Mouse (Mus musculus): ENCODE data around the gene Hoxc4. TPM values are rescaled to one million over a fixed set of nuclear protein-coding genes. Genes with fewer than 3 reads are reported as not detected.

Gene Hoxc4
- polyA plus RNA-seq, 1 experiment from 2014 or later = 0.45 TPM

DNA sequence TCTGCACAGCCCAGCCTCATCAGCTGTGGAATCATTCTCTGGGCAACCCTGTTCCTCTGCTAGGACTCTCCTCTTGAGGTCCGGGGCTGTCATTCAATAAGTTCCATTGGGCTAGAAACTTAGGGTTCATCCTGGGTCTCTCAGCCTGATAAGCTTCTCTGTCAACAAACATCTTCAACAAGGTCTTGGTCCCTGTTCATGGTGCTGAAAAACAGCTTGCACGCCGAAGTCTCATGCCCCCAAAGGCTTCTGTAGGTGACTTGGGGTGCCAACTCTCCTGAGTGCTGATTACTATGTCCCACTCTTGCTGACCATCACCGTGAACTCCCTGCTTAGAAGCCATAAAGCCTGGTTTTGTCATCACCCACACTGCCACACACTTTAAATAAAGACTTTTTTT lies 63.9 kb downstream of the Hoxc4 start:
- peaks cover 81% of the 10 kb centered on the region for H3K27me3 ChIP-seq (ENCODE audit: control insufficient read depth, insufficient read depth, low read length)
- H3K4me2 ChIP-seq (ENCODE audit: low read depth, low read length) = no peak overlapping the region
- H3K9me3 ChIP-seq (replicated peaks; ENCODE audit: control insufficient read depth, low read length) = no peaks in the 10 kb centered on the region
- H3K9ac ChIP-seq (ENCODE audit: low read length) = no peak overlapping the region
- H3K27ac ChIP-seq (ENCODE audit: low read length) = no peak overlapping the region
- no peak for ATAC-seq (replicated peaks; ENCODE audit: extremely low read depth, insufficient read depth, low FRiP score)
- peaks cover 14% of the 10 kb centered on the region for H3K4me1 ChIP-seq (ENCODE audit: control insufficient read depth, insufficient read depth, low read length)
- WGBS = 36% methylated on average over 4 of the region's 4 CpGs
- H3K4me3 ChIP-seq (ENCODE audit: low read length) = no peak overlapping the region
- no peaks in the 10 kb centered on the region for H3K36me3 ChIP-seq (ENCODE audit: control insufficient read depth, insufficient read depth)

DNA sequence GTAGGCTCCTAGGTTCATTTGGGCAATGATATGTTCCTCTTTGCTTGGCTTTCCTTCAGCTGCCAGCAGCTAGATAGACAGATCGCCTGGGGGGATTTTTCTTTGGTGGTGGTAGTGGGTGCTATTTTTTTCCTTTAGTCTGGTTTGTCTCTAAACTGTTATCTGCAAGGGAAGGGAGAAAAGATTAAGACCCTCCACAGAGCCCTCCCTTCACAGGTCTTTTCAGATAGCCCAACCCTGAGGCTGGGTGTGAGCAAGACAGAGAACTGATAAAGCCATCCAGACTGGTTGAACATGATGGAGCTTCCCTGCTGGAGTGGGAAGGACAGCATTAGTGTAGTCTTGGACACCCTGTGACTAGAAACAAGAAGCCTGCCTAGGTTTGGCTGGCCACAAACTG lies 64.9 kb downstream of the Hoxc4 start:
- H3K9me3 ChIP-seq (replicated peaks; ENCODE audit: control insufficient read depth, low read length) = no peaks in the 10 kb centered on the region
- H3K9ac ChIP-seq (ENCODE audit: low read length) = no peak overlapping the region
- peaks cover 14% of the 10 kb centered on the region for H3K4me1 ChIP-seq (ENCODE audit: control insufficient read depth, insufficient read depth, low read length)
- ATAC-seq (replicated peaks; ENCODE audit: extremely low read depth, insufficient read depth, low FRiP score) = no peak
- H3K27ac ChIP-seq (ENCODE audit: low read length) = no peak overlapping the region
- H3K27me3 ChIP-seq (ENCODE audit: control insufficient read depth, insufficient read depth, low read length) = peaks cover 88% of the 10 kb centered on the region
- H3K4me2 ChIP-seq (ENCODE audit: low read depth, low read length) = no peak overlapping the region
- 29% methylated on average over 1 of the region's 1 CpGs for WGBS
- H3K36me3 ChIP-seq (ENCODE audit: control insufficient read depth, insufficient read depth) = no peaks in the 10 kb centered on the region
- no peak overlapping the region for H3K4me3 ChIP-seq (ENCODE audit: low read length)

DNA sequence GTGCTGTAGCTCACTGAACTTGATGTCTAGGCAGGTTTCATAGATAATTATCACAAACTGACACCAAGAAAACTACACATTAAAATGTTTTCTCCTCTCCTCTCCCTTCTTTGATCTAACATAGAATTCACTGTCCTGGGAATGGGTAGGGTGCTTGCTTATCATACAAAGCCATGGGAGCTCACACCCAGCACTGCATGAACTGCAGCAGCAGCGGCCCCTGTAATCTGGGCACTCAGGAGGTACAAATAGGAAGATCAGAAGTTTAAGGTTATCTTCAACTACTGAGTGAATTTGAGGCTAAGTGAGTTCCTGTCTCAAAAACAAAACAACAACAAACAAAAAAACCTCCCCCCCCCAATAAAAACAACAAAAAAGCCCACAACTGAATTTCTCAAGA lies 66.2 kb downstream of the Hoxc4 start:
- H3K27me3 ChIP-seq (ENCODE audit: control insufficient read depth, insufficient read depth, low read length) = peaks cover 94% of the 10 kb centered on the region
- H3K9me3 ChIP-seq (replicated peaks; ENCODE audit: control insufficient read depth, low read length) = no peaks in the 10 kb centered on the region
- no peaks in the 10 kb centered on the region for H3K36me3 ChIP-seq (ENCODE audit: control insufficient read depth, insufficient read depth)
- no peak overlapping the region for H3K9ac ChIP-seq (ENCODE audit: low read length)
- WGBS = 33% methylated on average over 1 of the region's 1 CpGs
- peaks cover 14% of the 10 kb centered on the region for H3K4me1 ChIP-seq (ENCODE audit: control insufficient read depth, insufficient read depth, low read length)
- H3K4me2 ChIP-seq (ENCODE audit: low read depth, low read length) = no peak overlapping the region
- ATAC-seq (replicated peaks; ENCODE audit: extremely low read depth, insufficient read depth, low FRiP score) = no peak
- no peak overlapping the region for H3K27ac ChIP-seq (ENCODE audit: low read length)
- no peak overlapping the region for H3K4me3 ChIP-seq (ENCODE audit: low read length)

DNA sequence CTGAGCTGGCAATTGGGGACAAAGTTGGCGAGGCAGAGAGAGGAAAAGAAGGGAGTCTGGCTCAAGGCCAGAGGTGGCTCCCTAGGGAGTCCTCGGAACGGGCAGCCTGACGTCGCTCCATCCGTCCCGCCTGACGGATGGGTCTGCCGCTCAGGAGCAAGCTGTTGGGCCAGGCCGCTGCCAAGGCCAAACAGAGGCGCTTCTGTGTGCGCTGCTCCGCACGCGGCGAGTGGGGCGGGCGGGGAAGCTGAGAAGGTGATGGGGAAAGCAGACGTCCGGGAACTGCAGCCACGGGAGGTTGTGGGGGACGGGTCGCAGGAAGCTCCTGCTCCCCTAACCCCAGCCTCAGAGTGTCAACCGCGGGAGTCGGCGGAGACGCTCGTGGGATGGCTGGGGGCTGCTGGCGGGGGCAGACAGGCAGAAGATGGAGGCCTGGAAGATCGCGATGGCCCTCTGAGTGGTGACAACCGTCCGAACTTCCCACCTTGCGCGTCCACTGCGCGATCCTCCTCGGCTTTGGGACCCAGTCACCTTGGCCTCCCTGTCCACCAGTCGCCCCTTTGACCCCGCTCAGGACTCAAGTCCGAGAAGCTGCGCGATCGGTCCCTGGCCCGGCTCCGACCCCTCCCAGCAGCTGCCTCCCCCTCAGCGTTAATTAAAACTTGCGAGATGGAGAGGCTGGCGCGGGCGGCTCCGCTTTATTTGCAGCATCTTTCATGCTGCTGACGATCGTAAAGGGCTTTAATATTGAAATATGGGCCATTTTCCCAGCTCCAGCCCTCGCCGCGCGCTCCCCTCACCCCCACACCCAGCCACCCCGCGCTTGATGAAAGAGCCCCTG lies 67.3 kb downstream of the Hoxc4 start:
- no peak for ATAC-seq (replicated peaks; ENCODE audit: extremely low read depth, insufficient read depth, low FRiP score)
- Histone ChIP-seq H3K27me3 (ENCODE audit: control insufficient read depth, insufficient read depth, low read length) (peaks cover 97% of the 10 kb centered on the region), H3K9ac (ENCODE audit: low read length) (no peak overlapping the region; the same call in 1 of the 2 replicates), H3K4me2 (ENCODE audit: low read depth, low read length) (peak overlapping the region; percentile 45), H3K4me1 (ENCODE audit: control insufficient read depth, insufficient read depth, low read length) (peaks cover 14% of the 10 kb centered on the region), H3K27ac (ENCODE audit: low read length) (no peak overlapping the region), H3K4me3 (ENCODE audit: low read length) (peak overlapping the region; percentile 31), H3K36me3 (ENCODE audit: control insufficient read depth, insufficient read depth) (no peaks in the 10 kb centered on the region), H3K9me3 (replicated peaks; ENCODE audit: control insufficient read depth, low read length) (no peaks in the 10 kb centered on the region)
- 2% methylated on average over 61 of the region's 61 CpGs for WGBS

MicroRNAs within 50 kb of the gene (microRNA counts, 519-probe panel; counts per million panel counts)
- microRNA mmu-miR-615-3p (not detected), microRNA mmu-miR-615-5p (not detected)

Small RNA genes lying within 50 kb of the gene (microRNA-seq; reads per million reads assigned to microRNA genes)
- 13.2 reads per million, percentile 30 among the genes with 10 or more reads in this experiment for gene Mir196a-2
- 46.5 reads per million, percentile 43 among the genes with 10 or more reads in this experiment for gene Mir615

Other genes starting within 250 kb of the Hoxc4 start
- gene Hoxc13, start 97.8 kb upstream of the Hoxc4 start, polyA plus RNA-seq (2015; fragmentation: Nextera tagmentation; extraction: Ambion mirVana) = not detected in 2 replicates
- gene Hoxc12, start 82.2 kb upstream of the Hoxc4 start, polyA plus RNA-seq (2015; fragmentation: Nextera tagmentation; extraction: Ambion mirVana) = not detected in 2 replicates
- not detected in 2 replicates for gene Hoxc11, start 64.5 kb upstream of the Hoxc4 start, polyA plus RNA-seq (2015; fragmentation: Nextera tagmentation; extraction: Ambion mirVana)
- not detected in 2 replicates for gene Hoxc10, start 52.1 kb upstream of the Hoxc4 start, polyA plus RNA-seq (2015; fragmentation: Nextera tagmentation; extraction: Ambion mirVana)
- 0.11 and 0.14 TPM in 2 replicates for gene Hoxc5, start 51.5 kb upstream of the Hoxc4 start, polyA plus RNA-seq (2015; fragmentation: Nextera tagmentation; extraction: Ambion mirVana)
- not detected in 2 replicates for gene Hoxc9, start 42.5 kb upstream of the Hoxc4 start, polyA plus RNA-seq (2015; fragmentation: Nextera tagmentation; extraction: Ambion mirVana)
- not detected in 2 replicates for gene Hoxc8, start 28.3 kb upstream of the Hoxc4 start, polyA plus RNA-seq (2015; fragmentation: Nextera tagmentation; extraction: Ambion mirVana)
- 0.16 TPM in 1 of 2 replicates, not detected in the other for gene Hoxc6, start 20.7 kb upstream of the Hoxc4 start, polyA plus RNA-seq (2015; fragmentation: Nextera tagmentation; extraction: Ambion mirVana)
- gene Smug1, start 148.2 kb downstream of the Hoxc4 start, polyA plus RNA-seq (2015; fragmentation: Nextera tagmentation; extraction: Ambion mirVana) = 14.9 and 17.1 TPM in 2 replicates
- gene Cbx5, start 220.9 kb downstream of the Hoxc4 start, polyA plus RNA-seq (2015; fragmentation: Nextera tagmentation; extraction: Ambion mirVana) = 70.4 and 81.2 TPM in 2 replicates
- 344 and 353 TPM in 2 replicates for gene Hnrnpa1, start 221.5 kb downstream of the Hoxc4 start, polyA plus RNA-seq (2015; fragmentation: Nextera tagmentation; extraction: Ambion mirVana)
- 3.3 and 3.9 TPM in 2 replicates for gene Nfe2, start 239.5 kb downstream of the Hoxc4 start, polyA plus RNA-seq (2015; fragmentation: Nextera tagmentation; extraction: Ambion mirVana)